Mouse (Mus musculus) adrenal gland, postnatal 36 days (tissue): ENCODE results near the gene Ltb4r2. TPM values are rescaled to one million over a fixed set of nuclear protein-coding genes. Genes with fewer than 3 reads are reported as not detected.

Source experiments
- DNase-seq, 2 experiments: peaks; one replicate each; pipeline ENCODE4 v3.0.0; 2021; ENCODE audit warnings: mixed read lengths in 1 of 2
- total RNA-seq, 2 experiments: library from RNA; stranded (reverse); gene quantifications; 2 replicates each; pipeline ENCODE4 v1.2.3; 2021

The Ltb4r2 gene
- total RNA-seq, 2 experiments from 2014 or later: not detected

GRCm38 (mm10) chr14:55781310-55781709, 20.1 kb downstream of the Ltb4r2 start:
- DNase-seq: peak; percentile 69 to 78

- no peak for DNase-seq
Measured at GRCm38 (mm10) chr14:55782361-55782960, 21.2 kb downstream of the Ltb4r2 start.

GRCm38 (mm10) chr14:55783171-55783957, 22.1 kb downstream of the Ltb4r2 start:
- no peak for DNase-seq

- DNase-seq: peak in 1 of 2 experiments; percentile 27
Measured at GRCm38 (mm10) chr14:55783958-55784235, 22.7 kb downstream of the Ltb4r2 start, which contains the start of gene Adcy4. Gene Adcy4 (minus strand): TSS chr14:55784095.

GRCm38 (mm10) chr14:55785195-55785594, 24.0 kb downstream of the Ltb4r2 start:
- DNase-seq: no peak

- DNase-seq: no peak
Measured at GRCm38 (mm10) chr14:55787731-55788130, 26.5 kb downstream of the Ltb4r2 start.

GRCm38 (mm10) chr14:55788256-55789050, 27.2 kb downstream of the Ltb4r2 start, which contains the start of gene Ripk3:
Gene Ripk3 (minus strand): TSS chr14:55788865.
- DNase-seq: peak; percentile 43 to 65

GRCm38 (mm10) chr14:55793461-55793860, 32.2 kb downstream of the Ltb4r2 start:
- no peak for DNase-seq

- DNase-seq: peak in 1 of 2 experiments; percentile 37
Measured at GRCm38 (mm10) chr14:55793946-55794345, 32.7 kb downstream of the Ltb4r2 start.

GRCm38 (mm10) chr14:55795380-55796163, 34.3 kb downstream of the Ltb4r2 start:
- DNase-seq: no peak

Other genes with a start within 250 kb of the Ltb4r2 start
- not detected for gene Nrl, start 236.4 kb upstream of the Ltb4r2 start, total RNA-seq
- gene Pck2, start 221.2 kb upstream of the Ltb4r2 start, total RNA-seq: 10 to 100 TPM; 29.4 to 39.9 TPM
- 100 to 1,000 TPM; 110 to 139 TPM for gene Dcaf11, start 201.4 kb upstream of the Ltb4r2 start, total RNA-seq
- gene A730061H03Rik, start 201.0 kb upstream of the Ltb4r2 start, total RNA-seq: 1 to 10 TPM in 1 of 2 experiments, not detected in 1; 1.0 TPM
- 1 to 10 TPM in 1 of 2 experiments, under 1 TPM in 1; 0.63 to 1.5 TPM for gene Fitm1, start 185.8 kb upstream of the Ltb4r2 start, total RNA-seq
- 100 to 1,000 TPM; 203 to 361 TPM for gene Psme1, start 183.3 kb upstream of the Ltb4r2 start, total RNA-seq
- gene Emc9, start 176.1 kb upstream of the Ltb4r2 start, total RNA-seq: 10 to 100 TPM; 28.0 to 45.9 TPM
- gene Psme2, start 170.3 kb upstream of the Ltb4r2 start, total RNA-seq: 100 to 1,000 TPM; 311 to 396 TPM
- gene Rnf31, start 169.7 kb upstream of the Ltb4r2 start, total RNA-seq: 10 to 100 TPM; 33.7 to 33.9 TPM
- 10 to 100 TPM; 30.3 to 30.6 TPM for gene Irf9, start 157.9 kb upstream of the Ltb4r2 start, total RNA-seq
- 1 to 10 TPM; 5.8 to 6.6 TPM for gene Rec8, start 143.4 kb upstream of the Ltb4r2 start, total RNA-seq
- 100 to 1,000 TPM; 112 to 157 TPM for gene Ipo4, start 125.5 kb upstream of the Ltb4r2 start, total RNA-seq
- not detected for gene Gm49378, start 123.5 kb upstream of the Ltb4r2 start, total RNA-seq
- gene Tm9sf1, start 117.6 kb upstream of the Ltb4r2 start, total RNA-seq: 10 to 100 TPM; 83.2 to 98.1 TPM
- gene Tssk4, start 111.2 kb upstream of the Ltb4r2 start, total RNA-seq: 1 to 10 TPM; 1.6 to 1.7 TPM
- gene Mdp1, start 100.9 kb upstream of the Ltb4r2 start, total RNA-seq: 10 to 100 TPM; 43.6 to 76.9 TPM
- 10 to 100 TPM; 26.6 to 28.9 TPM for gene Gmpr2, start 89.5 kb upstream of the Ltb4r2 start, total RNA-seq
- 100 to 1,000 TPM; 335 to 393 TPM for gene Nedd8, start 89.3 kb upstream of the Ltb4r2 start, total RNA-seq
- gene Tinf2, start 79.6 kb upstream of the Ltb4r2 start, total RNA-seq: 10 to 100 TPM; 30.8 to 35.6 TPM
- under 1 TPM; 0.26 TPM for gene Tgm1, start 47.5 kb upstream of the Ltb4r2 start, total RNA-seq
- gene Rabggta, start 39.2 kb upstream of the Ltb4r2 start, total RNA-seq: 10 to 100 TPM; 17.2 to 25.1 TPM
- gene Dhrs1, start 15.7 kb upstream of the Ltb4r2 start, total RNA-seq: 10 to 100 TPM; 72.7 to 73.2 TPM
- 10 to 100 TPM; 17.3 to 20.7 TPM for gene Nop9, start 15.7 kb upstream of the Ltb4r2 start, total RNA-seq
- gene Cideb, start 3.0 kb upstream of the Ltb4r2 start, total RNA-seq: 1 to 10 TPM in 1 of 2 experiments, under 1 TPM in 1; 0.93 to 1.3 TPM
- under 1 TPM; 0.66 to 0.79 TPM for gene Ltb4r1, start 4.5 kb downstream of the Ltb4r2 start, total RNA-seq
- gene Adcy4, start 22.7 kb downstream of the Ltb4r2 start, total RNA-seq: 10 to 100 TPM in 1 of 2 experiments, 1 to 10 TPM in 1; 6.7 to 13.8 TPM
- gene Ripk3, start 27.4 kb downstream of the Ltb4r2 start, total RNA-seq: 1 to 10 TPM; 4.5 to 5.3 TPM
- 10 to 100 TPM; 19.2 to 26.0 TPM for gene Nfatc4, start 61.7 kb downstream of the Ltb4r2 start, total RNA-seq
- gene Nynrin, start 92.6 kb downstream of the Ltb4r2 start, total RNA-seq: 10 to 100 TPM in 1 of 2 experiments, 1 to 10 TPM in 1; 9.4 to 10.7 TPM
- under 1 TPM in 1 of 2 experiments, not detected in 1; 0.13 TPM for gene Cbln3, start 123.0 kb downstream of the Ltb4r2 start, total RNA-seq
- gene Khnyn, start 123.5 kb downstream of the Ltb4r2 start, total RNA-seq: 10 to 100 TPM; 16.6 to 17.0 TPM
- gene Sdr39u1, start 138.9 kb downstream of the Ltb4r2 start, total RNA-seq: 10 to 100 TPM; 51.6 to 73.8 TPM
- 1 to 10 TPM; 1.9 to 2.7 TPM for gene Cma1, start 183.2 kb downstream of the Ltb4r2 start, total RNA-seq
- gene Cma2, start 189.6 kb downstream of the Ltb4r2 start, total RNA-seq: not detected